Mouse (Mus musculus): ENCODE results near the gene Chn2.

DNA sequence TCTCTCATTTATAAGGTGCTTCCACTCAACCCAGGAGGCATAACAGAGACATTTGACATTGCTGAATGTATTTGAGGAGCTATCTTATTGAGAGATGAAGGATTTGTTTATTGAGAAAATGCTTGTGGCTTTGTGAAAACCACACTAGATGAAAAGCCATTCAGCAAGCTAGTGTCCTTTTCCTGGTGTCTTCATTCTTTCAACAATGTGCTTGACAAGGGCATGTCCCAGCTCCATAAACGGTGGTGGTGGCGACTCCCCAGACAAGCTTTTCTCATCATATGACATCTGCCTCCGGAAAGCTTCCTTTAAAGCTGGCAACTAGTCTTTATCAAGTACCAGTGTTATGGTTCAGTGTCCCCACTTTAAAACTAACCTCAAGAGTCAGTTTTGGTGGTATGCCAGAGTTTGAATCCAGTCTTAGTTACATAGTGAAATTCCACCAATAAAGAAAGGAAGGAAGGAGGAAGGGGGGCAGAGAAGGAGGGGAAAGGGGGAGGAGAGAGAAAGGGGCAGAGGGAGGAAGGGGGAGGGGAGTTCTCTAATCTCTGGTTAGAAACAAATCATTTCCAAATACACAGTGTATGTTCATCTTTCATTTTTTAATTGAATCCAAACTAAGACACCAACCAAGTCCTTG, 286.0 kb downstream of the Chn2 start, which contains the start of gene Prr15:
- TF ChIP-seq EP300 (IDR thresholded peaks at IDR 0.05; ENCODE audit: low read length) (no peak), MAX (IDR thresholded peaks at IDR 0.05; ENCODE audit: low read length) (no peak), POLR2A (IDR thresholded peaks at IDR 0.05; ENCODE audit: low read depth, low read length) (no peak), USF1 (IDR thresholded peaks at IDR 0.05; ENCODE audit: low read depth, low read length) (no peak), ZC3H11A (IDR thresholded peaks at IDR 0.05; ENCODE audit: low read depth, low read length) (no peak), CTCF (conservative IDR thresholded peaks at IDR 0.05 in 1 of 2, IDR thresholded peaks at IDR 0.05 in 1 of 2; ENCODE audit: low read depth in 2 of 2, low read length in 2 of 2) (no peak)
